Mouse (Mus musculus) gonadal fat pad, adult 2 months (tissue): ENCODE measurements around the gene Zfp446. TPM values are rescaled to one million over a fixed set of nuclear protein-coding genes. Genes with fewer than 3 reads are reported as not detected.
"Not testable (repeated sequence)": the region's sequence is repeated elsewhere in the genome, so short reads cannot be mapped to it uniquely, and the experiment has no call there.

Experiments used
- DNase-seq: peaks from one replicate; pipeline ENCODE4 v3.0.0-alpha.2; 2012; ENCODE audit warnings: low read depth
- polyA plus RNA-seq: library from polyadenylated mRNA; depleted of rRNA; stranded (reverse); fragments of >200 nt; gene quantifications from 2 replicates; pipeline ENCODE4 v1.2.3, GENCODE M21; 2012; rRNA removed

Zfp446 gene
- 7.0 and 8.1 TPM in 2 replicates for polyA plus RNA-seq

GRCm38 (mm10) chr7:12977682-12978389 is at the start of gene Zfp446:
Zfp446 (plus strand) TSS chr7:12977848.
- DNase-seq, result peak; percentile 82

GRCm38 (mm10) chr7:12933615-12934140 is 44.0 kb upstream of the Zfp446 start:
- DNase-seq, result no peak

- DNase-seq, result no peak
Measured at GRCm38 (mm10) chr7:12934808-12935207, 42.8 kb upstream of the Zfp446 start.

- DNase-seq, result not testable (repeated sequence)
Measured at GRCm38 (mm10) chr7:12937254-12937803, 40.3 kb upstream of the Zfp446 start.

- no peak for DNase-seq
Measured at GRCm38 (mm10) chr7:12940599-12940998, 37.0 kb upstream of the Zfp446 start.

GRCm38 (mm10) chr7:12943488-12943887 is 34.2 kb upstream of the Zfp446 start:
- no peak for DNase-seq

- no peak for DNase-seq
Measured at GRCm38 (mm10) chr7:12949032-12949871, 28.4 kb upstream of the Zfp446 start.

- DNase-seq, result no peak
Measured at GRCm38 (mm10) chr7:12949872-12950229, 27.8 kb upstream of the Zfp446 start.

GRCm38 (mm10) chr7:12954896-12955295 is 22.8 kb upstream of the Zfp446 start:
- no peak for DNase-seq

- DNase-seq, result no peak
Measured at GRCm38 (mm10) chr7:12957511-12957910, 20.1 kb upstream of the Zfp446 start.

GRCm38 (mm10) chr7:12958948-12959347 is 18.7 kb upstream of the Zfp446 start:
- DNase-seq, result no peak

GRCm38 (mm10) chr7:12959718-12960117 is 17.9 kb upstream of the Zfp446 start:
- DNase-seq, result no peak

- DNase-seq, result no peak
Measured at GRCm38 (mm10) chr7:12961511-12962141, 16.0 kb upstream of the Zfp446 start.

- DNase-seq, result no peak
Measured at GRCm38 (mm10) chr7:12965678-12966091, 12.0 kb upstream of the Zfp446 start, which contains the start of gene Zfp324. Zfp324 (plus strand) TSS chr7:12965838.

- no peak for DNase-seq
Measured at GRCm38 (mm10) chr7:12966104-12966845, 11.4 kb upstream of the Zfp446 start.

- no peak for DNase-seq
Measured at GRCm38 (mm10) chr7:12970906-12971305, 6.7 kb upstream of the Zfp446 start.

- DNase-seq, result no peak
Measured at GRCm38 (mm10) chr7:12978931-12979722, 1.5 kb downstream of the Zfp446 start.

GRCm38 (mm10) chr7:12979776-12980175 is 2.1 kb downstream of the Zfp446 start:
- no peak for DNase-seq

- DNase-seq, result no peak
Measured at GRCm38 (mm10) chr7:12980291-12980690, 2.6 kb downstream of the Zfp446 start.

GRCm38 (mm10) chr7:12985724-12986123 is 8.1 kb downstream of the Zfp446 start:
- DNase-seq, result no peak
